Mouse (Mus musculus) lung, postnatal 0 days (tissue): ENCODE data around the gene Cers3.

Source experiments
- CTCF ChIP-seq: IDR thresholded peaks from 2 replicates; pipeline ENCODE4 v1.5.1; 2016; ENCODE audit warnings: antibody characterized with exemption, mild to moderate bottlenecking
- EP300 ChIP-seq: IDR thresholded peaks from 2 replicates; pipeline ENCODE4 v1.6.1; 2016; ENCODE audit warnings: antibody characterized with exemption, mild to moderate bottlenecking, control low read depth

DNA sequence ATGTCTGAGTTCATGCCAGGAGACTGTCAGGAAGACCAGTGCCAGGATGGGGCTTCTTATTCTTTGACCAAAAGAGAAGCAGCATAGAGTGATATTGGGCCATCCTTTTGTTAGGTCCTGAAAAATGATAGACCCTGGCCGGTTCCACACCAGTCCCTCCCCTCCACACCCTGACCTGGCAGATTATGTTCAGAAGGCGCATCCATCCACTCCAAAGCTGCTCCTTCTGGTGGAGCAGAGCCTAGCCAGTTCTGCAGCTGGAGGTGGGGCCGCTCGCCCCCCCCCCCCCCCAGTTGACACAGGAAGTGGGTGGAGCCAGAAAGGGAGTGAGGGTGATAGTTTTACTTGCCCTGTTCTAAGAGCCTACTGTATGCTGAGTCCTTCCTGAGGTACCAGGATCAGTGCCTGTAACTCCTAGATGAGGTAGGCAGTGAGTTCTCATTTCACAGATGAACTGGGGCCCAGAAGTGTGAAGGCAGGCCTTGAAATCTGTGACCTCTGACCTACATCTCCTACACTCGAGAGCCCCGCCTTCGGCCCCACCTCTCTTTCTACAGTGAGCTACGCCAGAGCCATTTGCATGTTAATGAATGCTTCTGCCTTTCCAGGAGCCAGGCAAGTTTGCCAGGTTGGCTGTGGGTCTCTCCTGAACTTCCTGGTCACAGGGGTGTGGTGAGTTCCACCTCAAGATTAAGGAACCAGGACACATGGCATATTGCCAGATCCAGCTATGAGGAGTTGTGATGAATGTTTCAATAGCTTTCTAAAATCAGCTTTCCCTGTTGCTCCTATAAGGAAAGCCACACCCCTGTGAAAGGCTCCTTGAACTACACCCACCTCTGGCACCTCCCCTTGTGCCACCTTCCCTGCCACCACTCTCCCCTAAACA, 46.8 kb downstream of the Cers3 start:
- no peak for TF ChIP-seq EP300
- TF ChIP-seq CTCF: no peak
